Mouse (Mus musculus) ZHBTc4 (cell line): ENCODE data around the gene B430218F22Rik.
A peak's percentile ranks its signal among the peaks of the same experiment; 100 is the strongest.
"Not testable (repeated sequence)": the region's sequence is repeated elsewhere in the genome, so short reads cannot be mapped to it uniquely, and the experiment has no call there.

Source experiments
- DNase-seq: peaks from one replicate; pipeline ENCODE4 v3.0.0-alpha.2; 2011; ENCODE audit warnings: low read depth, low spot score

B430218F22Rik gene

GRCm38 (mm10) chr13:118386511-118387447 lies at the start of gene B430218F22Rik, which contains the start of gene Mrps30:
B430218F22Rik (plus strand) TSS chr13:118386630.
Mrps30 (minus strand) TSS chr13:118387252.
- peak; percentile 98 for DNase-seq

GRCm38 (mm10) chr13:118350257-118350656 lies 36.2 kb upstream of the B430218F22Rik start:
- DNase-seq, result peak; percentile 64

GRCm38 (mm10) chr13:118350870-118351269 lies 35.6 kb upstream of the B430218F22Rik start:
- DNase-seq, result no peak

GRCm38 (mm10) chr13:118363342-118363741 lies 23.1 kb upstream of the B430218F22Rik start:
- DNase-seq, result no peak

- DNase-seq, result no peak
Observed at GRCm38 (mm10) chr13:118365774-118366173, 20.7 kb upstream of the B430218F22Rik start.

GRCm38 (mm10) chr13:118372871-118373270 lies 13.6 kb upstream of the B430218F22Rik start:
- DNase-seq, result no peak

- peak; percentile 74 for DNase-seq
Observed at GRCm38 (mm10) chr13:118379155-118379554, 7.3 kb upstream of the B430218F22Rik start.

- DNase-seq, result no peak
Observed at GRCm38 (mm10) chr13:118380381-118380780, 6.0 kb upstream of the B430218F22Rik start.

GRCm38 (mm10) chr13:118387448-118387801 lies 995 bp downstream of the B430218F22Rik start:
- not testable (repeated sequence) for DNase-seq

- no peak for DNase-seq
Observed at GRCm38 (mm10) chr13:118395803-118396202, 9.4 kb downstream of the B430218F22Rik start.

- no peak for DNase-seq
Observed at GRCm38 (mm10) chr13:118400340-118400739, 13.9 kb downstream of the B430218F22Rik start.

- DNase-seq, result peak; percentile 55
Observed at GRCm38 (mm10) chr13:118403544-118403943, 17.1 kb downstream of the B430218F22Rik start.

GRCm38 (mm10) chr13:118411297-118411992 lies 25.0 kb downstream of the B430218F22Rik start:
- DNase-seq, result no peak

GRCm38 (mm10) chr13:118418163-118418562 lies 31.7 kb downstream of the B430218F22Rik start:
- DNase-seq, result no peak

- DNase-seq, result no peak
Observed at GRCm38 (mm10) chr13:118420408-118420807, 34.0 kb downstream of the B430218F22Rik start.

GRCm38 (mm10) chr13:118420847-118421246 lies 34.4 kb downstream of the B430218F22Rik start:
- no peak for DNase-seq
